ENCODE assay signal across 8 mouse cellular contexts in genomic region chr8:105900180-105900940, GRCm38 (mm10). TPM values are rescaled to one million over a fixed set of nuclear protein-coding genes. Genes with fewer than 3 reads are reported as not detected.
DNase-seq lines count a peak whose midpoint lies in the region; ATAC-seq lines count a peak whose summit lies in the region.

Pskh1 (plus strand) TSS chr8:105900441.

- H3K9ac ChIP-seq in heart, embryonic 13.5 days = peak within 1 kb of the TSS; percentile 99
- peak within 1 kb of the TSS; percentile 99 for H3K9ac ChIP-seq in liver, embryonic 12.5 days
- H3K9ac ChIP-seq in stomach, embryonic 15.5 days = peak within 1 kb of the TSS; percentile 99

- no peaks in the 10 kb centered on the region for H3K27me3 ChIP-seq in heart, embryonic 13.5 days (replicated peaks)
- H3K27me3 ChIP-seq in liver, embryonic 12.5 days (replicated peaks) = no peaks in the 10 kb centered on the region
- no peaks in the 10 kb centered on the region for H3K27me3 ChIP-seq in stomach, embryonic 15.5 days (replicated peaks)

- DNase-seq in CD4-positive, CD25-positive, alpha-beta regulatory T cell, adult 2 months (ENCODE audit: low read depth, low spot score) = peak; percentile 97
- peak; percentile 21 for DNase-seq in fat pad, adult 2 months (ENCODE audit: extremely low read depth, low read depth, low spot score)
- DNase-seq in kidney, postnatal 10 days = peak; percentile 96
- DNase-seq in natural killer cell, adult 2 months (ENCODE audit: low spot score in 2 of 2) = peak; percentile 87 to 90

- ATAC-seq in heart, embryonic 13.5 days (ENCODE audit: extremely low read depth, insufficient number of reproducible peaks, low FRiP score, low TSS enrichment) = peak; percentile 98
- ATAC-seq in liver, embryonic 12.5 days = peak; percentile 89
- ATAC-seq in stomach, embryonic 15.5 days (ENCODE audit: insufficient read depth, low FRiP score, low read depth) = peak; percentile 96

- H3K27ac ChIP-seq in brown adipose tissue, adult 24 weeks (replicated peaks; ENCODE audit: low read depth, low read length) = peak within 1 kb of the TSS; percentile 78
- H3K27ac ChIP-seq in heart, embryonic 13.5 days (replicated peaks) = peak within 1 kb of the TSS; percentile 93
- peak within 1 kb of the TSS; percentile 96 for H3K27ac ChIP-seq in liver, embryonic 12.5 days
- H3K27ac ChIP-seq in stomach, embryonic 15.5 days = peak within 1 kb of the TSS; percentile 92

- peak within 1 kb of the TSS; percentile 91 for H3K4me2 ChIP-seq in heart, embryonic 13.5 days
- H3K4me2 ChIP-seq in liver, embryonic 12.5 days = peak within 1 kb of the TSS; percentile 75
- peak within 1 kb of the TSS; percentile 82 for H3K4me2 ChIP-seq in stomach, embryonic 15.5 days

- H3K36me3 ChIP-seq in heart, embryonic 13.5 days = peaks cover 9% of the 10 kb centered on the region
- peaks cover 3% of the 10 kb centered on the region; the same call in 1 of the 2 replicates for H3K36me3 ChIP-seq in liver, embryonic 12.5 days
- H3K36me3 ChIP-seq in stomach, embryonic 15.5 days = no peaks in the 10 kb centered on the region

- WGBS in heart, embryonic 13.5 days = under 1% methylated on average over 66 of the region's 68 CpGs
- WGBS in liver, embryonic 12.5 days (ENCODE audit: insufficient replicate concordance) = under 1% methylated on average over 68 of the region's 68 CpGs
- under 1% methylated on average over 67 of the region's 68 CpGs for WGBS in stomach, embryonic 15.5 days

- no peaks in the 10 kb centered on the region for H3K9me3 ChIP-seq in heart, embryonic 13.5 days
- no peaks in the 10 kb centered on the region for H3K9me3 ChIP-seq in liver, embryonic 12.5 days (replicated peaks)
- H3K9me3 ChIP-seq in stomach, embryonic 15.5 days = no peaks in the 10 kb centered on the region

- H3K4me3 ChIP-seq in brown adipose tissue, adult 24 weeks (ENCODE audit: insufficient read depth, low read depth, low read length) = peak within 1 kb of the TSS; percentile 88
- peak within 1 kb of the TSS; percentile 83 for H3K4me3 ChIP-seq in heart, embryonic 13.5 days
- H3K4me3 ChIP-seq in liver, embryonic 12.5 days = peak within 1 kb of the TSS; percentile 93
- H3K4me3 ChIP-seq in stomach, embryonic 15.5 days (replicated peaks) = peak within 1 kb of the TSS; percentile 99

- H3K4me1 ChIP-seq in brown adipose tissue, adult 24 weeks (ENCODE audit: control insufficient read depth, insufficient read depth, insufficient read length, low read length) = 0 out of 2 replicates have a peak, but pooled peaks cover 2% of the 10 kb centered on the region
- H3K4me1 ChIP-seq in heart, embryonic 13.5 days = peaks cover 14% of the 10 kb centered on the region
- H3K4me1 ChIP-seq in liver, embryonic 12.5 days = peaks cover 19% of the 10 kb centered on the region
- peaks cover 9% of the 10 kb centered on the region for H3K4me1 ChIP-seq in stomach, embryonic 15.5 days

RNA-seq across cellular contexts. Expression of gene Pskh1, which starts in this region (rescaled TPM):
- 15.8 and 18.0 TPM in 2 replicates for polyA plus RNA-seq in brown adipose tissue, adult 24 weeks (2012; ENCODE audit: insufficient read depth, insufficient read length, missing spikeins)
- 23.6 and 24.6 TPM in 2 replicates for polyA plus RNA-seq in heart, embryonic 13.5 days (2015; fragmentation: Nextera tagmentation; extraction: Ambion mirVana)
- polyA plus RNA-seq in liver, embryonic 12.5 days (2016; fragmentation: Nextera tagmentation; extraction: Ambion mirVana) = 13.1 and 14.3 TPM in 2 replicates
- 28.7 and 30.7 TPM in 2 replicates for polyA plus RNA-seq in stomach, embryonic 15.5 days (2015; fragmentation: Nextera tagmentation; extraction: Ambion mirVana)

Comparison
In these comparisons a context has a peak if more than half of its experiments do, and no peak if none do; other contexts are left out.
1. Peak in every context shown above with its lines: DNase-seq, ATAC-seq, H3K4me3 ChIP-seq and H3K27ac ChIP-seq.
2. DNase-seq: peak in every context shown above with its lines; median percentile 97 in CD4-positive, CD25-positive, alpha-beta regulatory T cell, adult 2 months; 96 in kidney, postnatal 10 days; 88 in natural killer cell, adult 2 months; 21 in fat pad, adult 2 months.